Mouse (Mus musculus) stomach, postnatal 0 days (tissue): ENCODE measurements around the gene Thyn1.

Source experiments
- CTCF ChIP-seq: IDR thresholded peaks from 2 replicates; pipeline ENCODE4 v1.5.1; 2016; ENCODE audit warnings: antibody characterized with exemption, low read depth, mild to moderate bottlenecking, moderate library complexity
- EP300 ChIP-seq: optimal IDR thresholded peaks from 2 replicates; pipeline ENCODE3; 2016; ENCODE audit warnings: antibody characterized with exemption

DNA sequence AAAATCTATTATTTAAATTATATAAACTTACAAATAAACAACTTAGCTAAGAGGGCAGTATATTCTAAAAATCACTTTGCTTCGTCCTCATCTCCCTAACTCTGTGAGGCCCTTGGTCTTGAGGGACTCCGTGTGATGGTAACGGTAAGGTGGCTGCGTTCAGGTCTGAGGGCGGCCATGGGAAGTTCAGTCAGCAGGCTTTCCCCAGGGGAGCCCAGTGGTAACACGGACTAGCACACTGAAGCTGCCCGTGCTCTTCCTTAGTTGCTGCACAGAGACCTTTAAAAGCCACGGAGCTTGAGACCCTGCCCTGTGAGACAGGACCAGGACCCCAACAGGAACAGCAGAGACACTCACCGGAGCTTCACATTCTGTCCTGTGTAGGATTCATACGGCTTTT is 19.5 kb downstream of the Thyn1 start:
- TF ChIP-seq CTCF (no peak), EP300 (no peak)
